Mouse (Mus musculus) heart, adult 9 months (tissue): Measurements from ENCODE around the gene Rap1gap2.
A peak's percentile ranks its signal among the peaks of the same experiment; 100 is the strongest.

Source experiments
- DNase-seq, 2 experiments: peaks; one replicate each; pipeline ENCODE4 v3.0.0; 2022; ENCODE audit warnings: low spot score in 2 of 2

Rap1gap2 gene

DNA sequence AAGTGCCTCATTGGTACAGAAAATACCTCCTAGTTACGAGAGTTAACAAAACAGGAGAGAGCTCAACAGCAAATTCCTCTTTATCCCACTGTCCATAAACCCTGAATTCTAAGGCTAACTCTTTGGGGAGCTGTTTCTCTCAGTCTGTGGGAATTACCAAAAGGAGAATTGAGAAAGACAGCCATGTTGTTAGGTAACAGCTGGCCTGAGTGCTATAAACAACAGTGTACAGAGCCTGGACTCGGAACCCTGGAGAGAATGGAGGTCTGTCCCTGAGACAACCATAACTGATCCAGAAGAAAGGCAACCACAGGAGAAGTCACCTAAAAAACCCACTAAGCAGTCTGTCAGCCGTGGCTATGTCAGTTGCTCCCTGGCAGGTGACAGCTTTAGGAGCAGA is 198.3 kb downstream of the Rap1gap2 start:
- DNase-seq: no peak

DNA sequence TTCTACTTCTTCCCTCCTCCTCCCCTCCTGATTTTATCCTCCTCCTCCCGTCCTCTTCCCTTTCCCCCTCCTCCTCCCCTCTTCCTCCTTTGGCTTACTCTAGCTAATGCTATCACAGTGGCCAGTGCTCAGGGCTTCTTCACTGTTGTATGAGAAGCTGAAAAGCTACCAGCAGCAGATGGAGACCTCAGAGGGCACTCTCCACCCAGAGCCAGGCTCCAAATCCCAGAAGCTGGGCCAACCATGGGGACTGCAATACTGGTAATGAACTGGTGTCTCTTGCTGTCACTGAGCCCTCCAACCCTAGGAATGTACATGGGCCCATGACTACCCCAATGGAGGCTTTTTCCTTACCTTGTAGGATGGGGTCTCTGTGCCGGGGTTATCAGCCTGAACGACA is 198.8 kb downstream of the Rap1gap2 start:
- no peak for DNase-seq

DNA sequence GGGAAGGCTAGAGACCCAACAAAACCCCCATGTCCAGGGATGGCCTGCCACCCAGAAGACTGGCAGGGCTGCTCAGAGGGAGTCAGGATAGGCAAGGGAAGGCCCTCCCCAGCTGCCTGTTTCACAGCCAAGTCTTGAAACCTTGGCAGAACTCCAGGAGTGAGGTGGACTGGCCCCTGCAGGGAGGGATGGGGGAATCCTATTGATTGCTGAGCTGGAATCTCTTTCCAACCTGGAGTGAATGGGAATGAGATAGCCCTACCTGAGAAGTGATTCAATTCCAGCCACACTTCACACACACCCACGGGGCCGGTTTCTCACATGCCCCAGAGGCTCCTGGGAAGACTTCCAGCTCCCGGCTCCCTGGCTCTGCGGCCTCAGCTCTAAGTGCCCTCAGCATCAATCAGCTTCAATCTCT is 200.9 kb downstream of the Rap1gap2 start:
- DNase-seq: peak; percentile 59 to 66

DNA sequence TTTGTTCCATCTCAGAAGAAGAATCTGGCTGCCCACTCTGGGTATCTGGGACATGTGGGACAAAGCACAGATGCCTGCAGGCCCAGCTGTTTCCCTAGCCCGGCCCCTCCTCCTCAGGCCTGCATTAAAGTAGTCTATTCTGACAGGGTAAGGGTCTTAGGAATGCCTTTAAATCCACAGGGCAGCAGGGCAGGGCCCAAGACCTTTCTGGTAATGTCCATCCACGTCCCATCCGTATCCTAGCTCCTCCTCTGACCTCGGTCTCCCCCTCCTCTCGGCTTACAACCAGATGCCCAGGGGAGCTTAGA is 201.3 kb downstream of the Rap1gap2 start:
- no peak for DNase-seq

DNA sequence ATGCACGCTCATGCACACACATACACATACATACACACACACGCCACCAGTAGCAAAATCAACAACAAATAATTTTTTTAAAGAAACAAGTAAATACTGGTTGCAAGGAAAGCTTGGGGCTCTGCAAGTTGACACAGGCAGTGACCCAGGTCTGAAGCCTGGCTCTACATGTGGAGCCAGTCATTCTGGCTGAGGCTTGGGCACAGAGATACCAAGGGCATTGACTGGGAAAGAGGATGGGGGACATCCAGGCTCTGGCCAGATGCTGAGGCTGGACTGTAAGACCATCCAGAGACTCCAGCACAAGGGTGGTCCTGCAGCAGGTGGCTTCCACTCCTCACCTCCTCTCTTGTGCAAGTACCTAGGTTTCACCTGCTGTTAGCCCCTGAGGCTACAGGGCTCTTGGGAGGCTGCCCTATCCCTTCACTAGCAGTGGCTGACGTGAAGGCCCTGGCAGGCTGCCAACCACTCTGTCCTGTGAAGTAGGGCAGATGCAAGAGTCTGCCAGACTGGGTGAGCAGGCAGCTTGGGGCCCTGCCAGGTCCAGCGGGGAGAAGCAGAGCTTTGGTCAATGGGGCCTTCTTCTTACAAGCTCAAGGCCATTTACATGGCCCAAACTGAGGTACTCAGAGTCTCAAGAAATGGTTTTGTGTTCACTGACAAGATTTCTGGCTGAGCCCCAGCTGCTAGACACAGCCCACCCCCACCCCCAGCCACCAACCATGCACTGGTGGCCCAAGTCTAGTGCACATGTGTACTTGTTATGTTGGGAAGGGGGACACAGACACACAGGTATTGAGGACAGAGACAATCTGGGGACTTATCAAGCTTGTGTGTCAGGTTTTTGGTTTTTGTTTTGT is 201.9 kb downstream of the Rap1gap2 start:
- DNase-seq: peak; percentile 81 to 88

DNA sequence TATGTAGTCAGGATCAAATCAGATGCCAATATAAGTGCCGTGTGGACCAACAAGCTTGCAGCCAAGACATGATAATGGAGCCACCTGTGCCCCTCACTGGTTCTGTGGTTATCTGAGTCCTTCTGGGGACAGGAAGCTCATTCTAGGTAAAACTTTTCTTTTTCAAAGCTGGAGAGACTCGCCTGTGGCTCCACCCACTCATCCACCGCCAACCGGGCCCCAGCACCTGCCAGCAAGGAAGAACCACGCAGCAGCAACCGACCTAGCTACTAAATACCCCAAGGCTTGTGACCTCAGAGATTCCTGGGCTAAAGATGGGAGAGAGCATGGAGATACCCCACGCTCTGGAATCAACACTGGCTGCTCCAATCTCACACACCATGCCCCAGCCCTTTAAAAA is 205.5 kb downstream of the Rap1gap2 start:
- DNase-seq: no peak

DNA sequence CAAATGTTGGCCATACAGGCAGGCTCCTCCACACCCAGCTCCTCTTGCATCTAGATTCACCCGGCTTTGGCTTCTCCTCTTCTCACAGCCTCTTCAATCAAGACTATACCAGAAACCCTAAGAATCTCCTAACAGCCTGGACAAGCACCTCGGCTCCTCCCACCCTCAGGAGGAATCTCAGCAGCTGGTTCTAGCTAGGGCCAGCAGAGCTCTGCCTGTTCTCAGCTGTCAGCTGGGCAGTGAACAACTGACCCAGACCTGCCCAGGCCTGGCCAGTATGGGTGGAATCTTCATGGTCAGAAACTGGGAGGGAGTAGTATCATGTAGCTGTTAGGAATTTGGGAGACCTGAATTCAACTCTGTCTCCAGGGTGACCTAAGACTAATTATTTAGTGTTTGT is 206.5 kb downstream of the Rap1gap2 start:
- DNase-seq: no peak

DNA sequence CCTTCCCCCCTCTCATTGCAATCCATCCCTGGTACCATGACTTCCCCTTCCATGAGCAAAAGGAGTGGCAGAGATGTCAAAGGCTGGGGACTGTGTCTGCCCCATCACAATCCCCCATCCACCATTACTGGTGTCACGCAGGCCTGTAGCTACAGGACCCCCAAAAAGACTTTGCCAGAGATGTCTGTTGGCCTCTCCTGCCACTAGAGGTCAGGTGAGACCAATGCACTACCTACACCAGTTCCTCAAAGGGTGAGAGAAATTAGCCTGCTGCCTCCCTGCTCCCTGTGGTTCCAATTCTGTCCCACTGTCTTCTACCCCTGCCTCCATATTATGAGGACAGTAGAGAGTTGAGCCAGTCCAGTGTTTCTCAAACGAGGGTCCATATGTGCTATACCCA is 208.6 kb downstream of the Rap1gap2 start:
- no peak for DNase-seq

DNA sequence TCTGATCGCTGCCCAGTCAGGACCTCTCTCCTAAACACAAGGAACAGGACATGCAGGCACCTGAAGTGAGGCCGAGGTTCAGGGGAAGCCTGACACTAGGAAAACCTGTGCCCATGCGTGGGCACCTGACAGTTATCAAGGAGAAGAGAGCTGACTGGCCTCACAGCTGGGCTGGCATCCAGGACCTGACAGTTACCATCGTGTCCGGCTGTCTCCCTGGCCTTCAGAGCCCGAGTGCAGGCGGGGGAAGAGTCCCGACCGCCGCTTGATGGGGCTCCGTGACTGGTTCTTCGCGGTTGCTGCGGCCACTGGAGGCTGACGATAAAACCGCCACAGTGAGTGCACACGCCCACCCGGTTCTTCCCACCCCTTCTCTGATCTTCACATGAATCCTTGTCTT is 215.1 kb downstream of the Rap1gap2 start:
- no peak for DNase-seq

DNA sequence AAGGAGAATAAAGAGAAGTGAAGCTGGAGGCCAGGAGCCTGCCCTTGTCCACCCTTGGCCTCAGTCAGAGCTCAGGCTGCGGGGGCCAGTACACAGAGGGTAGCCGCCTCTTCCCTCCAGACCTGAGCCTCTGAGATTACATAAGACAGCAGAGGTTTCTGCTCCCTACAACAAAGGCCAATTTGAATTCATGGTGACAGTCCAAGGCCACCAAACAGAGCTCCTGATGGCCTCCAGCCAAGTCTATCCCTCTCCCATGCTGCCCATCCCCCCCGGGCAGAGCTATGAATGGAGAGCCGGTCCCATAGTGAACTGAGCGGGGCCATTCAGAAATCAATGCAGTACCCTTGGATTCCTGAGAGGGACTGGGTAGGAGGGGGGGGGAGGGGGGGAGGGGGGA is 217.2 kb downstream of the Rap1gap2 start:
- peak in 1 of 2 experiments; percentile 41 for DNase-seq

DNA sequence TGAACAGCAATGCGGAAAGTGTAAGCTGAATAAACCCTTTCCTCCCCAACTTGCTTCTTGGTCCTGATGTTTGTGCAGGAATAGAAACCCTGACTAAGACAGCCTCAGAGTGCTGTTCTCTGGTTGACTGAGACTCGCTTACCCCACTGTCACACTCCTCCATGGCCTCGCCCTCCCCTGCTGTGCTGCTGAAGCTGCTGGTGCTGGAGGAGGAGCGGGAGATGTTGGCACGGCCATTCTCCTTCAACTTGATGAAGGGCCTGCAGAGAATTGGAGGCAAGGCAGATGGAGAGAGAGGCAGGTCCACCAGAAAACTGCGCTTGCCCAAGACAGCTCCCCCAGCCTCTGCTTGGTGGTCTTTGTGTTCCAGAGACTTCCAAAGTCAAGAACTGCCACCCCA is 217.8 kb downstream of the Rap1gap2 start:
- no peak for DNase-seq

DNA sequence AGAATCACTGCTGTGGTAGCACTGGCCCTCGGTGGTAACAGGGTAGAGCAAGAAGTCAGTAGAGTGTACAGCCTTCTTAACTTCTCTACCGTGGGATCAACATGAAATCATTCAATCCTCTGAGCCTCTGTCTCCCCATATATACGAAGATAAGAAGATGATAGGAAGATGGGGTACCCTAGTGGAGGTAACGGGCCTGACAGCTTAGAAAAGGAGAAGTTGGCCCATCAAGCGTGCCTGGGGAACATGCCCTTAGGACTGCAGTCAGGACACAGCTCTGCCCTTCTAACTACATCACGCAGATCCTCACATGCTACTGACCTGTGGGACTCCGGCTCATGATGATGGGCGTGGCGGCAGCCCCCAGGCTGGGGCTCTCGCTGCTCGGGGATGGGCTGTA is 218.8 kb downstream of the Rap1gap2 start:
- DNase-seq: no peak

DNA sequence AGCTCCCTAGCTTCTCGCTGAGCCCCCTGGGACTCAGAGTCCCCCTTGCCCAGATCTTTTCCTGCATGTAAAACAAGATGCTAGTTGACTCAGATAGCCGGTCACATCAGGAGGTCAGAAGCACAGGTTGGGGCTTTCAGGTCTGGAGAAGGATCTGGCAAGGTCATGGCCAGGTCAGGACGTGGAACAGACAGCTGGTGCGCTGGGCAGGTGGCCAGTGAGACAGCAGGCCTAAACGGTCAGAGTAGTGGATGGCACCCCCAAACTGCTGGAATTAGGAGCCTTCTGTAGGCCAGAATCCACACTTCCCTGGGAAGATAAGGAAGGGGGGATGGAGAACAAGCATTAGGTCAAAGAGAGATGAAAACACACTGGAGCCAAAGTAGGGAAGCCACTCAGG is 223.5 kb downstream of the Rap1gap2 start:
- DNase-seq: peak in 1 of 2 experiments; percentile 12

DNA sequence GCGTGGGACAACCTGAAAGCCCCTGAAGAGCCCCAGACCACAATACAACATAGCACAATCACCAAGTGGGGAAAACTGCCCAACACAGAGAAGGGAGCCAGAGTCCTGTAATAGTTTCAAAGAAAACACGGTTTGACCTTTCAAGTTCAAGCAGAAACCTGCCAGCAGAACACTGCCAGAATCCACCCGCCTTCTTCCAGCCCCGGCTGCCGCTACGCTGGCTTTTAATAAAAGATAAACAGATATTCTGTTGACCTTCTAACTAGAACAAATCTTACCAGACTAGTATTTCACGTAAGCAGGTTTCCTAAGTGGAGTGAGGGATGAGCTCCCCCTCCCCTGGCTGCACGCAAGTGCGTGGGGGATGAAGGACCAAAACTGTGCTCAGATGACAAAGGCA is 225.0 kb downstream of the Rap1gap2 start:
- DNase-seq: peak; percentile 19 to 42

DNA sequence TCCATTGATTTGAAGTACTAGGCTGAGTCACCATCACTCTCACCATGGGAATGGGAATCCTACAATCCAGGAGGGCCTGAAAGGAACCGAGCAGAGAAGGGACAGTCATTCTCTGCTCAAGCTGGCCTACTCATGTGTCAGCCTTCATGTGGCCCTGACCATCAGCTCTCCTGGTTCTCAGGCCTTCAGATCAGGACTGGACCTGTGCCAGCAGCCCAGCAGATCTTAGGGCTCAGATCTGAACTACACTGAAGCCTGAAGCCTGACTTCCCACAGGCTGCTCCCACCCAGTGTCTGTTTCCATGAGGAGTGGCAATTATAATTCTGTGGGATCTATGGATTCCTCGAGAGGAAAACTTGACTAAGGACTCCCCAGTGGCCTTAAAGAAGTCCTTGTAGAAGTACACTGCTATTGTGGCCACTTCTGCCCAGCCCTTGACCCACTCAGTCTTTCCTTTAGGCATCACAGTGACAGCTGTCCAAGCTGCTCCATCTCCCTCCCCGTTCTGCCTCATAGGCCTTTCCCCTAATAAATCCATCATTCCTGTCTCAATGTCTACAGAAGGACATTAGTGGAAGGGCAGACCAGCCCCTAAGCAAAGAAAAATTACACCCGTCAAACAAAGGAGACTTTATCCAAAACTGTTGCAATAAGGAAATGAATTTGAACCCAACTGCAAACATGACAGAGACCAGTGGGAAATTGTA is 231.4 kb downstream of the Rap1gap2 start:
- no peak for DNase-seq

DNA sequence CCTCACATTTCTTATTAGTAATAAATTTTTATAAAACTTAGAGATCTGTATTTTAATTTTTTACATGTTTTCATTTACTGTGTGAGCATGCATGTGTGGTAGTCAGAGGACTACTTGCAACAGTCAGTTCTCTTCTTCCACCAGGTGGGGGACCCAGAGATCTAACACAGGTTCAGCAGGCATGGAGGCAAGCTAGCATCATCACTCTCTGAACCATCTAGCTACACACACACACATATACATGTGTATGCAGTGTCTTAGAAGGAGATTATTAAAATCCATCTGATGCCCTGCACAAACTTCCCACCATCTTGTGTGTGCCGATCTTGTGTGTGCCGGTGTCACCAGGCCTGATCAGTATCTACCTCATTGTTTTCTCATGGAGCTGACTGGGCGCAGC is 233.9 kb downstream of the Rap1gap2 start:
- peak in 1 of 2 experiments; percentile 36 for DNase-seq

DNA sequence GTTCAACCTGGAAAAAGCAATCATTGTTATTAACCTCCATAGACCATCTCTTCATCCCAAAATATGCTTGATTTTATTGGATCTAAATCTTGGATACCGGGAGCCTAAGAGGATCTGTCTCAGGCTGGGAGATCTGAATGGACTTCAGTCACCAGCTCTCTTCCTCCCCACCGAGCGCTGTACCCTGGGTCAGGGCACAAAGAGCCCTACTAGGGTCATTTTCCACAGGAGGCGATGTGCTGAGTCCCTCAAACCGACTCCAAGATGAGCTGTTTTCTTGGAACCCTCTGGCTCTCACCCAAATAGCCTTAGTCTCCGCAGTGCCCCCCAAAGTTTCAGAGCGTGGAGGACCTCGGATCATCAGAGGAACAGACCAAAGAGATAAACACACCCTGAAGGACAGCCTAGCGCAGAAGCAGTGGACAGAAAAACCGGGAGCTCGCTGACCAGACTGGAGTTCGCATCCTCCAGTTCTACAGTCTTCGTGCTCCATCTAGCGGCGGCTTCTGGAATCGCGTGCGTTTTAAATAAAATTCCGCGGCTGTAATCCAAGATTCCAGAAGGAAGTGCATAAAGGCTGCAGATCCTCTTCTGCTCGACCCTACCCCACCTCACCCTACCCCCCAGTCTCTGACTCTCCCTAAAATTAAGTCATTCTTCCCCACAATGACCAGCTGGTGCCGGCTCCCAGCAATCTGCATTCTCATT is 239.2 kb downstream of the Rap1gap2 start:
- DNase-seq: peak; percentile 24 to 44

DNA sequence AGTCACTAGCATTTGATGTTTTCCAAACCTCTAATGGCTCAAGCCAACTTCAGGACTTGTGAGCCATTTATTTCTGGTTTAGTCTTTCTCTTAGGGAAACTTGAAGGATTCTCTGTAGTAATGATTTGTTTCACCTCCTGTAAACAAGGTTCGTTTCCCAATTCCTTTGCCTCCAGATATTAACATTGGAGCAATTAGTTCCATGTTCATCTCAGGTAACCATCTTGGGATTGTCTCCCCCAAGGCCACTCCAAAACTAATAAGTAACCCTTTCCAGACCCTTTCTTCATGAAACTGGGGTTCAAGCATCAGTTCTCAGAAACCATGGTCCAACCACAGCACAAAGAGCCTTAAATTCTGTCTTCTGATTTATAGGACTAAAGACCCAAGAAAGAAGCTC is 248.9 kb downstream of the Rap1gap2 start, which contains the start of gene Olfr412:
Gene Olfr412 (plus strand): TSS at position 301 of the 400 bp plus-strand sequence.
- DNase-seq: no peak

DNA sequence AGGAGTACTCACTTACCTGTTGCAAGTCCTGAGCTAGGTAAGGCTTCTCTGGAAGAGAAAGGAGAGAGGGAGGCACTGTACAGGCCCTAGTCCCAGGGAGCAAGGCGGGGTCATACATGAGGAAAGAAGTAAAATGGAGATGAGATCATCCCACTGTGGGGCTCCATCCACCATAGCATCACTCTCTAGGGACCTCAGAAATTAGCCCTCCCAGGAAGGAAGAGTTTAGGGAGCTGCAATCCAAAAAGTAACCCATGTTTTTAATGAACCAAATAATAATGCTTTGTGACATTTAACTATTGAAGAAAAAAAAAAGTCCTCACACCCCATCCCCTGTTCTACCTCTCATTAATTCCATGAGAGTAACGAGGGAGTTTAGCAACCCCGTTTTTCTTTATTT is 258.2 kb downstream of the Rap1gap2 start, which contains the start of gene Olfr411:
Gene Olfr411 (minus strand): TSS at position 101 of the 400 bp plus-strand sequence.
- DNase-seq: no peak

DNA sequence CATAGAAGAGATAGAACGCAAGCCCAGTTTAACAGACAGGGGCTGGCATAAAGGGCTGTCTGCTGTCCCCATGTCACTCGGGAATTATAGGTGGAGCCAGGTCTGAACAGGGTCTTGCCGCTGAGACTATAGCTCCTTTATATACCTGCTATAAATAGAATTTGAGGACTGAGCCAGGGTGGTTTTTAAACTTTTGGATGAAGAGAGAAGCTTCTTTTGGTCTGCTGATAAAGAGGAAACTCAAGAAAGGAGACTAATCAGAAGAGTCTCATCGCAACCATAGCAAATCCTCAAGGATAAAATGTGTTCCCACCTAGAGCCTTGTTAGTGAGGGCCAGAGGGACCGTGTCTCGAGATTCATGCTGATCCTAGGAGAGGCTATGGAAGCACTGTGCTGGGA is 272.8 kb downstream of the Rap1gap2 start, which contains the start of gene Olfr410:
Gene Olfr410 (minus strand): TSS at position 101 of the 400 bp plus-strand sequence.
- no peak for DNase-seq
